Mouse (Mus musculus) forebrain, embryonic 14.5 days (tissue): ENCODE results near the gene Dlgap4. TPM values are rescaled to one million over a fixed set of nuclear protein-coding genes. Genes with fewer than 3 reads are reported as not detected.

ENCODE experiments used
- ATAC-seq: fragments of 200-750 bp; cut with Nextera tagmentation; 2 replicates; pipeline ENCODE4 v1.8.0; 2017; ENCODE audit warnings: mild to moderate bottlenecking, moderate library complexity
- DNase-seq: peaks from one replicate; pipeline ENCODE4 v3.0.0-alpha.2; 2015; ENCODE audit warnings: low spot score
- H3K27ac ChIP-seq: fragments of 300-500 bp; sonication (generic); 2 replicates; pipeline ENCODE4 v1.5.1; 2014; ENCODE audit warnings: low read depth, mild to moderate bottlenecking, control low read depth, low read length, moderate library complexity
- H3K27me3 ChIP-seq: fragments of 300-500 bp; sonication (generic); replicated peaks from 2 replicates; pipeline ENCODE4 v1.6.1; 2014; ENCODE audit warnings: low read length, control low read depth, mixed read lengths; ENCODE audit not compliant: control insufficient read depth, insufficient read depth
- H3K36me3 ChIP-seq: fragments of 300-500 bp; sonication (generic); 2 replicates; pipeline ENCODE4 v1.6.1; 2014; ENCODE audit warnings: low read length, control low read depth; ENCODE audit not compliant: control insufficient read depth, insufficient read depth
- H3K4me1 ChIP-seq: fragments of 300-500 bp; sonication (generic); 2 replicates; pipeline ENCODE4 v1.6.1; 2014; ENCODE audit warnings: antibody characterized with exemption, low read length, control low read depth; ENCODE audit not compliant: control insufficient read depth, insufficient read depth
- H3K4me2 ChIP-seq: fragments of 300-500 bp; sonication (generic); 2 replicates; pipeline ENCODE4 v1.6.1; 2014; ENCODE audit warnings: mild to moderate bottlenecking, control low read depth, low read length
- H3K4me3 ChIP-seq: fragments of 300-500 bp; sonication (generic); 2 replicates; pipeline ENCODE4 v1.5.1; 2014; ENCODE audit warnings: low read depth, low read length, control low read depth
- H3K9ac ChIP-seq: fragments of 300-500 bp; sonication (generic); 2 replicates; pipeline ENCODE4 v1.6.1; 2014; ENCODE audit warnings: mild to moderate bottlenecking, low read length, control low read depth, moderate library complexity
- H3K9me3 ChIP-seq: fragments of 300-500 bp; sonication (generic); replicated peaks from 2 replicates; pipeline ENCODE4 v1.6.1; 2016; ENCODE audit warnings: low read length, control low read depth, mixed read lengths; ENCODE audit not compliant: control insufficient read depth
- WGBS: fragments of 180-500 bp; shearing (Covaris S2); extraction: QIAGEN DNeasy Blood & Tissue Kit; methylation state at CpG from one replicate; pipeline ENCODE4 v1.1.7; 2014; 5-methylcytosine and 5-hydroxymethylcytosine counted together
- polyA plus RNA-seq: library from polyadenylated mRNA; unstranded; fragments of >200 nt; fragmentation: Nextera tagmentation; extraction: Ambion mirVana; gene quantifications from 2 replicates; pipeline ENCODE4 v1.2.1, GENCODE M21; 2014

Dlgap4 gene
- 307 and 334 TPM in 2 replicates for polyA plus RNA-seq

DNA sequence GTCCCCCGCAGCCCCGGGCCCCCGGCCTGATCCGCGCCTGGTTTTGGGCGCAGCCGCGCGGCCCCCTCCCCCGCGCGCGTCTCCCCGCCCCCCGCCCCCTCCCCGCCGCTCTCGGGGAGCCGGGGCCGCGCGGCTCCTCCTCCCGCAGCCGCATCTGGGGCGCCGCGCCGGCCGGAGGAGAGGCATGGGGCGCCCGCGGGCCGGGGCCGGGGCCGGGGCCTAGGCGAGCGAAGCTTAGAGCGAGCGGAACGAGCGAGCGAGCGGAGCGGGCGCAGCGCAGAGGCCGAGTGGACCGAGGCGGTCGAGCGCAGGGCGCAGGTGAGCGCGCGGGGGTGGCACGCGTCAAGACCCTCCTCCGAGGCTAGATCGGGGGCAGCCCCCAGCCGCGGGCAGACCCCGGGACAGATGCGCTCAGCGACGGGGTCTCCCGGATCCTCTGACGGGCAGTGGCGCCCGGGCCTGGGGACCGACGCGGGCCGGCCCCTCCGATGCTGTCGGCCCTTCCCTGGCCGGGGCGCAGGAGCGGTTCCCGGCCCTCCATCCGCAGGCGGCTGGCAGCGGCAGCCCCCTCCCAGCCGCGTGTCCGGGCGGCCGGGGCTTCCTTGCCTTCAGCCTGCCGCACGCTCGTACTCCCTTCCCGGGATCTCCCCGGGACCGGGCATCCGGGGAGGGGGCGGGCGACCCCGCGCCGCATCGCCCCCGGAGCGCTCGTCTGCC, at the start of gene Dlgap4:
TSS of gene Dlgap4 (plus strand) at position 165 of the 717 bp plus-strand sequence.
- DNase-seq (peak; percentile 68), ATAC-seq (peak; percentile 80)
- Histone ChIP-seq H3K36me3 (no peaks in the 10 kb centered on the region), H3K9me3 (no peaks in the 10 kb centered on the region), H3K4me2 (peak within 1 kb of the TSS; percentile 85), H3K9ac (peak within 1 kb of the TSS; percentile 78), H3K27ac (no peak within 1 kb of the TSS; the same call in 1 of the 2 replicates), H3K4me3 (peak within 1 kb of the TSS; percentile 75), H3K4me1 (peaks cover 14% of the 10 kb centered on the region), H3K27me3 (peaks cover 27% of the 10 kb centered on the region)
- WGBS, result under 1% methylated on average over 77 of the region's 103 CpGs

DNA sequence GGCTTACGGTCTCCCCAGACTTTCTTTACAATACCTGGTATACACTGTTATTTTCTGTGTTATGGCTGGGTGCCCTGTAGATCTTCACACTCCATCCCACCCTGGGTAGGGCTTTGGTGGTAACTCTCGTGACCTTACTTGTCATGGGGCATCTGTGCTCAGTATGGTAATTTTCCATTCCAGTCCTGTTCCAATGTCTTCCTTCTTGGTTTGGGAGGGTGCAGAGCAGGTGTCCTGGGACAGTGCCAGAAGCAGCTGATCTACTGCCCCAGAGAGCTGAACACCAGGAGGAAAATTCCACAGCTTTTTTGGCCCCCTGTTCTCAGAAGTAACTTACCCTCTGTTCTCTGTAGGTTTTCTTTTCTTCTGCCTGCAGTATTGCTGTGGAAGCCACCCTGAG, 47.0 kb upstream of the Dlgap4 start:
- ATAC-seq (no peak), DNase-seq (no peak)
- no peak overlapping the region for H3K9ac ChIP-seq
- WGBS, result 84% methylated on average over 2 of the region's 2 CpGs
- H3K27ac ChIP-seq, result no peak overlapping the region
- H3K4me1 ChIP-seq, result no peaks in the 10 kb centered on the region
- H3K4me2 ChIP-seq, result no peak overlapping the region
- no peaks in the 10 kb centered on the region for H3K27me3 ChIP-seq
- H3K4me3 ChIP-seq, result no peak overlapping the region
- H3K36me3 ChIP-seq, result peaks cover 50% of the 10 kb centered on the region
- no peaks in the 10 kb centered on the region for H3K9me3 ChIP-seq

DNA sequence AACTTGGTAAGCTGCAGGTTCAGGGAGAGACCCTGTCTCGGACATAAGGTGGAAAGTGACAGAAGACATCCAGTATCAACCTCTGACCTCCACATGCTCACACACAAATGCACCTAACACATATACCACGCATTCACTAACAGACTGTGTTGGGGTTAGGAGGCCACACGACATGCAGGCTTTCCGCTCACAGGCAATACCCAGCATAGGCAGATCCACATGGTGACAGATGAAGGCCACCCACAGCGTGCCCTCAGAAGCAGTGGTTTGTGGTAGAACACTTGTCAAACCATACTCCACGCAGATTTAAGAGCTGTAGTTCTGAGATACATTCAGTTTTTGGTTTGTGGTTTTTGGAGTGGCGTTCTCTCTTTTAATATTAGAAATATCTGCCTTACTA, 44.9 kb upstream of the Dlgap4 start:
- Histone ChIP-seq H3K9me3 (no peaks in the 10 kb centered on the region), H3K36me3 (peaks cover 50% of the 10 kb centered on the region), H3K27me3 (no peaks in the 10 kb centered on the region), H3K27ac (no peak overlapping the region), H3K4me1 (no peaks in the 10 kb centered on the region), H3K9ac (no peak overlapping the region), H3K4me2 (no peak overlapping the region), H3K4me3 (no peak overlapping the region)
- DNase-seq, result no peak
- 92% methylated on average over 7 of the region's 7 CpGs for WGBS
- ATAC-seq, result no peak

DNA sequence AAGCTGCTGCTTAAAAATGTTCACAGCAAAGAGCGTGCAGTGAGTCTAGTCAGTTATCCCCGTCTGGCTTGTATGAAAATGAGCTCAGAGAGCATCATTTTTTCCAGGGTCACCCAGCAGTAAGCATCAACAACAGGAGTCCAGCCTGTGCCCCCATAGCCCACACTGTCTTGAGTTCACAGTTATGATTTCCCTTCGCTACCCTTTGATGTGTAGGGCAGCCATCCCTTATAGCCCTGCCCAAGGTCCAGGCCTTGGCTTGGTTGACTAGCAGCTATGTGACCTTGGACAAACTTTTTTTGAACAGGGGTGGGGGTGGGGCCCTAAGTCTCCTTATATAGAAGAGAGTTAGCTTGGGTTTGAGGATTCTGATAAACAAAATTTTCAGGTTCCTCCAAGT, 44.2 kb upstream of the Dlgap4 start:
- Histone ChIP-seq H3K36me3 (peaks cover 50% of the 10 kb centered on the region), H3K4me3 (no peak overlapping the region), H3K9me3 (no peaks in the 10 kb centered on the region), H3K4me2 (no peak overlapping the region), H3K9ac (no peak overlapping the region), H3K27ac (no peak overlapping the region), H3K4me1 (no peaks in the 10 kb centered on the region), H3K27me3 (no peaks in the 10 kb centered on the region)
- WGBS, result 83% methylated on average over 3 of the region's 3 CpGs
- DNase-seq, result no peak
- no peak for ATAC-seq

DNA sequence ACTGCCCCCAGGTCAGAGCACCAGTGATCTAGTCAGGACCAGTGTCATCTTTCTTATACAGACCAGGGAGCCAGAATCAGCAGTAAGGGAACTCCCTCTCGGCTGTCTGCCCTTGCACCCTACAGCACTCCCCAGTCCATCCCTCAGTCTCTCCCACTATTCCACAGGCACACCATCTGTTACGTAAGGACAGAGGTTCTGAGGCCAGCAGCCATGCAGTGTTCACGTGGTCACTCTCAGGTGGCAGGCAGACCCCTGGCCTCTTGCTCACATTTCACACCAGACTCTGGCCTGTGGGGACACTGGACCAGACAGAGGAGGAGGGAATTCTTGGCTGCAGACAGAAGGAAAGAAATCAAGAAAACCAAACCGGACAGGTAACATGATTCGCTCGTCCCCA, 42.0 kb upstream of the Dlgap4 start:
- no peak for DNase-seq
- Histone ChIP-seq H3K9ac (no peak overlapping the region), H3K4me2 (no peak overlapping the region), H3K36me3 (peaks cover 36% of the 10 kb centered on the region), H3K27ac (no peak overlapping the region), H3K9me3 (no peaks in the 10 kb centered on the region), H3K4me3 (no peak overlapping the region), H3K27me3 (no peaks in the 10 kb centered on the region), H3K4me1 (no peaks in the 10 kb centered on the region)
- WGBS, result 91% methylated on average over 6 of the region's 6 CpGs
- ATAC-seq, result no peak

DNA sequence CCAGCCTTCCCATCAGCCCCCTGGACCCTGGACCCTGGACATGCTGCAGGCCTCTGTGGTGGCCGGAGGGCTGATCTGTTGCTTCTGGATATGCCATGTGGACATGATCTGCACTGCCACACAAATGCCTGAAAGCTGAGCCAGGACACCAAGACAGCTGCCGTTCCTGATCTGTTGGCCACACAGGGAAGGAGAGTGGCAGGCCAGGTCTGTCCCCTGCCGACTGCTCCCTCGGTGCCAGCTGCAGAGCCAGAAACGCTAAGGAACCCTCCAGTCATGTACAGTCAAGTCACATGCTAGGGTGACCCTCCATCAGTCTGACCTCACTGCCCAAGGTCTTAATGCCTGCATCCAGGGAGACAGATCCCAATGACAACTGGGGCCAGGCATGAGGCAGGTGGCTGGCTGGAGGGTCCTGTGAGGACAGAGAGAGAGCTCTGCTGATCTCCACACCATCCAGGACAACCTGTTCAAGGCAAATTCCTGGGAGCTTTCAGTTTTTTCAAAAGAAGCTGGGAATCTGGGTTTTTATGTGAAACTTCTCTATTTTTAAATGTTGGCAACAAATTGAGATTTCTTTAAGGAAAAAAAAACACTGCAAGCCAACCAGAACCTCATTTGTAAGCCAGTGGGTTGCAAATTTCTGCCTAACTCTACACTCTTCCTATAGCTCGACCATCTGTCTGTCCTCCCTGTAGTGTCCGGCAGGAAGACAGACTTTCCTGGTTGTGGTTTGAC, 36.5 kb upstream of the Dlgap4 start:
- WGBS, result 89% methylated on average over 7 of the region's 7 CpGs
- ATAC-seq, result no peak

DNA sequence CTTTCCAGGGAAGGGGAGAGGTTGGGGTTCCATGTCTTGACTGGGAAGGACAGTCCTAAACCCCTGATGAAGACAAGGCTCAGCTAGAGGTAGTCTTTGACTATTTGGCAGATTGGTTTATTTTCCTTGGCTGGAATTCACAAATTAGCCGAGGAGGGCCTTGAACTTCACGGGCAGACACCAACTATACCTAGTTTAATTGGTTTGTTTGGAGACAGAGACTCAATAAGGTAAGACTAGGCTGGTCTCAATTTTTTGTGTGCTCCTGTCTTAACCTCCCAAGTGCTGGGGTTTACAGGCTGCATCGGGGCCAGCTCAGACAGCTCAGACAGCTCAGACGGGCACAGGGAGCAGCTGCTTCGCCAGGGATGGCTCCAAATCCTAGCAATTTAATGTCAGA, 33.0 kb upstream of the Dlgap4 start:
- no peak overlapping the region for H3K4me3 ChIP-seq
- no peaks in the 10 kb centered on the region for H3K27me3 ChIP-seq
- no peak overlapping the region for H3K9ac ChIP-seq
- H3K27ac ChIP-seq, result no peak overlapping the region
- H3K4me1 ChIP-seq, result peaks cover 11% of the 10 kb centered on the region
- WGBS, result 80% methylated on average over 5 of the region's 5 CpGs
- H3K9me3 ChIP-seq, result no peaks in the 10 kb centered on the region
- no peak overlapping the region for H3K4me2 ChIP-seq
- no peaks in the 10 kb centered on the region for H3K36me3 ChIP-seq
- ATAC-seq, result no peak
- no peak for DNase-seq

More for the DNA sequence above, 36.5 kb upstream of the Dlgap4 start:
- H3K9ac ChIP-seq, result no peak overlapping the region
- no peak for DNase-seq
- H3K27me3 ChIP-seq, result no peaks in the 10 kb centered on the region
- no peak overlapping the region for H3K4me3 ChIP-seq
- no peak overlapping the region for H3K27ac ChIP-seq
- no peaks in the 10 kb centered on the region for H3K36me3 ChIP-seq
- no peak overlapping the region for H3K4me2 ChIP-seq
- H3K9me3 ChIP-seq, result no peaks in the 10 kb centered on the region
- H3K4me1 ChIP-seq, result no peaks in the 10 kb centered on the region

DNA sequence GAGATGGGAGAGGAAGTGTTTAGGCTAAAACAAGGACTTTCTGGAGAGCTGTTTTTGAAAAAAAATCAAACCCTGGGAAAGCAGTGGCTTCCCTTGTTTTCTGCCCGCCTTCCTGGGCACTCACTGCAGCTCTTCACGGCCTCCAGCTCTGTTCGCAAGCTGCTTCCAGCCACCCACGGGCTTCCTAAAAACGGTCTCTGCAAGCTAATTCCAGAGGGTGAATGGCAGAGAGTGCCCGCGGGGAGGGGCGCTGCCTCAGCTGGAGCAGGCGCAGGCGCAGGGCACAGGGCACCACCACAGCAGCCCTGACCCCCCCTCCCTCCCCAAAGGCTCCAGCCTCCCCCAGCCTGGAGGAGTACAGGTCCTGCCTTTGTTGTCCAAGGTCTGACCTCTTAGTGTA, 32.3 kb upstream of the Dlgap4 start:
- Histone ChIP-seq H3K9ac (no peak overlapping the region), H3K27me3 (no peaks in the 10 kb centered on the region), H3K4me3 (no peak overlapping the region), H3K4me1 (peaks cover 11% of the 10 kb centered on the region), H3K9me3 (no peaks in the 10 kb centered on the region), H3K36me3 (no peaks in the 10 kb centered on the region), H3K27ac (no peak overlapping the region), H3K4me2 (no peak overlapping the region)
- 59% methylated on average over 10 of the region's 10 CpGs for WGBS
- DNase-seq, result peak; percentile 10
- ATAC-seq, result no peak

DNA sequence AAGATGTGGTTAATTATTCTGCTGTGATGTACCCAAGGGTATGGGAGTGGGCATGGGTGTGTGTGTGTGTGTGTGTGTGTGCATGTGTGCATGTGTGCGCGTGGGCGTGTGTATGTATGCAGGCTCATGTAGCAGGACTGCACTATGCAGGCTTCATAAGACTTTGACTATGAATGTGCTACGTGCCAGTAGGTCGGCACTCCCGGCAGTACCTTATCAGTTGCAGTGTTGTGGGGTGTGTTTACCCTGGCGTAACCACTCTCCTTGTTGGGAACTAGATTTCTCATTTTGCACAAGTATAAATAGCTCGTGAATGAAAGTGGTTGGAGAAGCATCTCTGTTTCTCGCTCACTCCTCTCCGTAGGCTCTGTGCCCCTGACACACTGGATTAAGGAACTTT, 30.6 kb upstream of the Dlgap4 start:
- Histone ChIP-seq H3K9ac (no peak overlapping the region), H3K4me2 (no peak overlapping the region), H3K27ac (no peak overlapping the region), H3K4me3 (no peak overlapping the region), H3K9me3 (no peaks in the 10 kb centered on the region), H3K27me3 (no peaks in the 10 kb centered on the region), H3K4me1 (peaks cover 11% of the 10 kb centered on the region), H3K36me3 (no peaks in the 10 kb centered on the region)
- DNase-seq (no peak), ATAC-seq (no peak)
- 92% methylated on average over 10 of the region's 10 CpGs for WGBS
